Mouse (Mus musculus) lung, postnatal 25 days (tissue): ENCODE data around the gene Il1a.

Experiments
- DNase-seq: peaks from one replicate; pipeline ENCODE4 v3.0.0; 2022; ENCODE audit warnings: low spot score

Il1a gene

DNA sequence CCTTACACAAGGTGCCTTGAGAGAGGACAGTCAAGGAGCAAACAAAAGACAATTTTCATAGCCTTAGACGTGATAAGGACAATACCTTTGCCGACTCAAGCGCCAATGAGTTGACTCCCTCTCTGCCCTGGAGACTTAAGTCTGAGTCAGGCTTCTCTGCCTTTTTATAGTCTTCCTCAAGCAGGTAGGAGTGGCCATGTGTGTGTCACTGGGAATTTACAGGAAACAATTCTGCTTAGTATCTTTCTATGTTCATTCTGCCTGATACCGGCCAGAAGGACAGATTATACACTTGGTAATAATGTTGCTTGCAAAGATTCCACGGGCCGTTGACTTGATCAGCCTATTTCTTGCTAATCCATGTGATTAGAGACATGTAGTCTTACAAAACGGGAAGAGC lies at the start of gene Il1a:
TSS of gene Il1a (minus strand) at position 137 of the 400 bp plus-strand sequence.
- DNase-seq: no peak

DNA sequence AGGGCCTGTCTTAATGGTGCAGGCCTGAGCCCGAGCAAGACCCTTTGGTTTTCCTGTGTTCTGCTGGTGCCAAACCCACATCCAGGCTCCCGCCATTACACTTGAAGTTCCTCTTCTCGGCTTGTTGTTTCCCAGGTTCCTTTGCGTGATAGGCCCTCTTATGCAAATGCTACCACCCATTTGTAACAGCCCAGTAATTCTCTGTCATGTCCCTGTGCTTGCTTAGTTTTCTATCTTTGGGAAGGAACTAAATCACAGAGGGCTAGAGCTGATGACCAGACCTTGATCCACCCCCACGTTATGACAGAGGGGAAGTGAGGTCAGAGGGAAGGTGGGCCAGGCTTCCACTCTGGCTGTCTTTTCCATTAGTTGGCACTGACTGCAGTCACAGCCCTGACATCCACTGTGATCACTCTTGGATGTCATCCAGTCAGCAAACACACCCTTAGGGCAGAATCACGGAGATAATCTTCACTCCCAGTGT lies 28.4 kb upstream of the Il1a start:
- DNase-seq: peak; percentile 60

DNA sequence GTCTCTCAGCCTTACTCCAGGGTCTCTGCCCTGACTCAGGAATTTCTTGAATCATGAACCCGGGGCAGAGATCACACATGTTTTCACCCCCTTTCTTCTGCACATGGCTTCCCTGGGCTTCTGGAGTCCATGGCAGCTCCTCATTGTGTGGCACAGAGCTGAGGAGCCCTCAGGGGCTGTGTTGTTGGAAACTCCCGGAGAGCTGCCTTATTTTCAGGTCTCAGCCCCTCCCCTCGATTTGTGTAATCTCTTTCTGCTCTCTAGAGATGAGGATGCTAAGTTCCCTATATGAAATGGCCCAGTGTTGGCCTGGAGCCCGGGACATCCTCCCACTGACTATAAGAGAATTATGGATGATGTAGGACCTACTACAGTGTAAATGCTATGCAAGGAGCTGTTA lies 23.7 kb upstream of the Il1a start:
- no peak for DNase-seq

DNA sequence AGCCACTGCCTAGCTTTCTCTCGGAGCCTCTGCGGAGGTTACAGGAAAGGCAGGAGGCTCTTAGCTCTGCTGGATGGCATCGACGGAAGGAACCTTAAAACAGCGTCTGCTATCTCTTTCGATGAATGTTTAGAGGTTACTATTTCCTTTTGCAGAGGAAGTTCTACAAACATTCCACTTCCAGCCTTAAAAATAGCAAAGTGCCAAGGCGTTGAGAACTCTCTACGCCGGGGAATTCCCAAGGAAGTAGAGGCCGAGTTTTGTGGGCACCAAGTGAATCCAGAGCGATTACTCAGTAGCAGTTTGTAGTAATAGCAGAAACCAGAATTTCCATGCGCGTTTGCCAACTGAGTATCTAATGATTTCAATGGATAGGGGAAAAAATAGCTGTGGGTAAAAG lies 20.8 kb upstream of the Il1a start:
- peak; percentile 68 for DNase-seq

DNA sequence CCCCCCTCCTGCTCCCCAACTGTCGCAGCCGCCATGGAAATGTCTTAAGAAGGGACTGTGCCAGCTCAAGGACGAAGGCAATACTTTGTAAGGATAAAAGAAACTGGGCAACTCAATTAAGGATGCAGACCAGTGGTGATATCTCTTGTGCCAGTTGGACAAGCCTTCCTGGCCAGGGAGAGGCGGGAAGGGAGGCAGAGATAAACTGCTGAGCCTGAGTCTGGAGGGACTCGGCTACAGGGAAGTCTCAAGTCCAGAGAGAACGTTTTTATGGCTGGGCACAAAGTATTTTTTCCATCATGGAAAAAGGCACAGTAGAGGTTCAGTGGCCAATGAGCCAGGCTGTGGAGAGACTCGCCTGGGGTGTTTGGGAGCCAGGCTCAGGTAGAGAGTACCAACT lies 20.3 kb upstream of the Il1a start:
- DNase-seq: no peak

DNA sequence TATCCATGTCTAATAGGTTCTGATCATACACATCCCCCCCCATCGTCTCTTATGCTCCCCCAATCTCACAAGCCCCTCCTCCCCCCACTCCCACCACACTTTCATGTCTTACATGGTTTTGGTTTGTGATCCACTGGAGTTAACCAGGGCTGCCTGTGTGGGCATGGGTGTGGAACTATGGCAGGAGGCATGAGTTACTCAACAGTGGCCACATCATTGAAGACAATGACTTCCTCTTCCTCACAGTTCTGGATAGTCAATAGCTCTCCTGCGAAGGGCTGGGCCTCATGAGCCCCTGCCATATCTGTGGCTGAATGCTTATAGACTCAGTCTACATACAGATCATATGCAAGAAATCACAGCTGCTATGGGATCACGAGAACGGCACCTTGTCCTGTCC lies 18.5 kb upstream of the Il1a start:
- no peak for DNase-seq

DNA sequence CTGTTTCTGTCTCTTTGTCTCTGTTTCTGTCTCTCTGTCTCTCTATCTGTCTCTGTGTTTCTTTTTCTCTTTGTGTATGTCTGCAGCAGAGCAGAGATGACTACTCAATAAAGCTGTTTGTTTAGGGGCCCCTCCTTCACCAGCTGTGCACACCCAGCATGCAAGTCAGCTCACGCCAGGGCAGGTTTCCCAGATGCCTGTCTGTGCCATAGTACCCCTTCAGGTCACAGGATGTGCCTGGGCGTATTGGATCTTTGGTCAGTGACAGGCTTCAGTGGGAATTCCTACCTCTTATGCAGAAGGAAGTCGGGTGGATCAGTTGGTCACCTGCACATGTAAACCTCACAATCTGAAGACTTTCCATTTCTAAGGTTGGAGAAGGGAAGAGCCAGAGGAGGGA lies 14.4 kb upstream of the Il1a start:
- no peak for DNase-seq

DNA sequence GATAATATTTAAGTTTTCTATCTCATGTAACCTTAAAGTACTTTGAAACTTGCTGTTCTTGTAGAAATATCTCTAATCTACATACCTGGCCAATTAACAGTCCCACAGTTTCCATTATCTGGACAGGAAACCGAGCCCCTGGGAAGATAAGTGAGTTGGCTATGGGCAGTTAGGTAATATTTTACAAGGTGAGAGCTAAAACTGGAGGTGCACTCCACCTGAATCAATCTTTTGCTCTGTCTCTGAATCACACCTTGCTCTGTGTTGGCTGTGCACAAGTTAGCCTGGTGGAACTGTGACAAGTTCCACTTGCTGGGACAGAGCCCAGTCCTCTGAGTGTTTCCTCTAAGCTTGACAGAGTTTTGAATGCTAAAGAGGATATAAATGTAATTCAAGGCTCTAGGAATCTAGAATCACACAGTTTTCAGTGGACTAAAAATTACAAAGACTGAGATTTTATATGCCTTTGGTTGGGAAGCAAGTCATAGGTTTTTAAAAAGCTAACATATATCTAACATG lies 12.4 kb upstream of the Il1a start:
- no peak for DNase-seq

DNA sequence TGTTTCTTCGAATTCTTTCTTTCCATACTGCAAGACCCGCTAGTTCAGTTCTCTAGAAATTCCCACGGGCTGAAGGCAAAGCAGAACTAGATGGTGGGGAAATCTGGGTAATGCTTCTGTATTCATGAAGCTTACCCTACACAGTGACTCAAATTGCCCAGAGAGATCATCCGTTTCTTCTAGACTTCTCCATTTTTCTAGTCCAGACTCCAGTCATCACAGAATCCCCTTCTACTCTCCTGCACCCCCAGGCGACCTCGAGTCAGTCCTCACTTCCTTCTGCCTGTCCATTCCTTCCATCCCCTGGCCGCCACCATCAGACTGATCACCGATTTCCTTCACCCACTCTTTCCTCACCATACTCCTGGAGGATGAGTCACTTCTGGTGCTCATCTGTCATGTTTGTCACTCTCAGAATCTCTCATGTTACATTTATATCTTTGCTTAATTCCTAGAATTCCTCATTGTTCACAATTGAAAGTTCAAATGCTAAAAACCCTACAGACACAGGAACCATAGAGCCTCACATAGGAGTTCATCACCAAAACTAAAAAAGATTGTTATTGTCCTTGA lies 10.3 kb upstream of the Il1a start:
- DNase-seq: no peak

DNA sequence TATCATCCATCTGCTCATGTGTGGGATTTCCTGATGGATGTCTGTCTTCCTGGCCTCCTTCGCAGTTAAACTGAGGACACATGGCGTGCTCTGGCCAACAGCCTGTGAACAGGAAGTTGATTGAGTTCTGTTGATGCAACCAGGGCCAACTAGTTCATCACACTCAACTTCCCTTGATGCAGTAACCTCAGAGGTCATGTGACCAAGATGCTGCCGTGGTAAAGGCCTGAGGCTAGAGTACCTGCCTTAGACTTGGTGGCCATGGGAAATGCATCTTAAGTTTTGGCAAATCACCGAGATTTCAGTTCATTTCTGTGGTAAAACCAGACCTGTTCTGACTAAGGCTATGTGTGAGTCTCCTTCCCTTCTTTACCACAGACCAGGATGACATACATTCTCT lies 6.1 kb upstream of the Il1a start:
- peak; percentile 52 for DNase-seq

DNA sequence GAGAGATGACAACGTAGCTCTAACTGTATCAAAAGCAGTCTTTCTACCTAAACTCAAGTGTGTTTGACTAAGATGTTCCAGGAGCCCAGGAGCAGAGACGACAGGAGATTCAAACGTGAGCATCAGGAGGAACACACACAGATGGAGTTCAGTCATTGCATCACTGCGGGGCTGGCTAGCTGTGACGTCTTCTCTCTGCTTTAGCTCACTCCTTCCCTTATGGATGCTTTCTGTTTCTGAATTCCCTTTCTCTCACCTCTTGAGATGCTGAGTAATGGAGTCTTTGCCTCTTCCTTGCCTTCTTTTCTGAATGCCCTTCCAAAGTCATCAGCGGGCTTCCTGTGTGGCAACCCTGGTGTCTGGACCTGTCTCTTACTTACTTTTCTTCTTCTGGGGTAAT lies 5.1 kb upstream of the Il1a start:
- no peak for DNase-seq

DNA sequence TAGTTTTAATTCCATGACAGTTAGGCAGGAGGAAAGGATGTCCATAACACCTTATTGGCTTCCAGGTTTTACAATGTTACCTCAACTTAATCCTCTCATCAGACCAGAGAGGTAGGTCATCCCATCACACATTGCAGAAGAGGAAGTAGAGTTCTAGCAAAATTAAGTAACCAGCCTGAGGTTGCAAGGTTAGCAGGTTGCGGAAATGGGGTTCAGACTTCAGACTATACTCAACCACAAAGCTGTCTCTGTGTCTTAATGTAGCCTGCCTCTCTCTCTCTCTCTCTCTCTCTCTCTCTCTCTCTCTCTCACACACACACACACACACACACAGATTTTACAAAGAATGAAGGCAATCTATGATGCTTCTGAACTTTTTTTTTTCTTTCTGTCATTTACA lies 4.2 kb upstream of the Il1a start:
- DNase-seq: no peak

DNA sequence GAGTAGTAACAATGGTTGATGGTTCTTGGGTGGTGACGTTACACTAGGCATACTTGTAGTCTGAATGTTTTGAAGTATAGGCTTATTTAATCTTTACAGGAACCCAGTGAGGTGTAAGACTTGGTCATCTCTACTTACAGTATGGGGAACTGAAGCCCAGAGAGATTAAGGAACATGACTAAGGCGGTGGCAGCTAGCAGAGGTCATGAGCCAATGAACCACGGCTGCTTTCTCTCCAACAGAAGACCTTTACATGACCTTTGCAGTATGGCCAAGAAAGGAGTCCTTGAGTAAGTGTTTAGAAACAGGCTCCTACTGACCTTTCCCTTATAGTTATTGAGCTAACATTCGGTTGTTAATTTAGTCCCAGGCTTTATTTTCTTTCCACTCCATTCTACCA lies 3.8 kb downstream of the Il1a start:
- DNase-seq: no peak

DNA sequence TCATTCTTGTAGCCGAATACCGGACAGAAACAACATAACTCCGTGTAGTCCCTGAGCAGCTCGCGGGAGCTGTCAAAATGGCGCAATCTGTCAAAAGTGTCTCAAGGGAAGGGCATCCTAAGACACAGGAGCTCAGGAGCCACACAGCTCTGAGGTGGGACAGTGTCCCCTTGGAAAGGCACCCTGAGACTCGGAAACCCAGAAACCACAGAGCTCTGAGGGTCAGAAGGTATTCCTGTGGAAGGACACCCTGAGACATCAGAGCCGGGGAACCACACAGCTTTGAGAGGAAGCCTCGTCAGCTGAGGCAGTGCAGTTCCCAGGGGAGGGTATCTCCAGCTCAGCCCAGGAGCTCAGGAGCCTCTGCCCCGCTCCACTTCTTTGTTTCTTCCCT lies 12.2 kb downstream of the Il1a start:
- peak; percentile 21 for DNase-seq

DNA sequence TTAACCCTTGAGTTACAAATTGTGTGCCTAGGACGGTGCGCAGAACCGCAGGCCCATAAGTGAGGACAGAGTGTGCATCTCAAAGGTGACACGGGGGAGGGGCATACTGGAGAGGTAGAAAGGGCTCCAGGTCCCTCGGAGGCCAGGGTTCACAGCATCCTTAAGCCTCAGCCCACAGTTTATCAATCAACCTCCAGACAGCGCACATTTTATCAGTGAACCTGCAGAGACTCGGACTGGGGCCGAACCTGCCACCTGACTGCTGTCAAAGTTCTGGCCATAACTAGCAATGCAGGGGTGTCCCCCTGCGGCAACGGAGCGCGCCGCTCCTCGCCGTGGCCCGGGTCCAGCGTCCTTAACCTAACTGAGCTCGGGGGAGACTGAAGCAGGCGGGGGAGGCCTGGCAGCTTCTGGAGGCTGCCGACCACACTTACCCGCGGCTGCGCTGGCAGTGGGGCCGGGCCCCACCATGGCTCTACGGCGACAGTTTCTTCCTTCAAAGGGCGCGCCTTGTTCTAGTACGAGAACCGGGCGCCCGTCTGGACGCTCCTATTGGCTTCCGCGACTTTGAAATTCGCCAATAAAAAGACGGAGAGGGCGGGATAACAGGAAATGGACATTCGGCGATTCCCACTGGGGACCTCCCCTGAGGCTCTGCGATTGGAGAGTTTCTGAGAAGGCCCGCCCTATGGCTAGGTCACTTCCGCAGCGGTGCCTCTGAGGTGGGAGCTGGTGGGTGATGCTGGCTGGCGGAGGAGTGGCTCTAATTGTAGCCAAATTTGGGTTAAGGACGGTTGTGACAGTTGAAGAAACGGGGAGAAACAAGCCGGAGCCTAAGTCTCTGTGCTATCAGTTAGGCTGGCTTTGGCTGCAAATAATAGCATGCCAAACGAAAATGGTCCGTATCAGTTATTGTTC lies 12.8 kb downstream of the Il1a start, which contains the start of gene Ckap2l:
TSS of gene Ckap2l (minus strand) at position 542 of the 918 bp plus-strand sequence.
- DNase-seq: peak; percentile 99

DNA sequence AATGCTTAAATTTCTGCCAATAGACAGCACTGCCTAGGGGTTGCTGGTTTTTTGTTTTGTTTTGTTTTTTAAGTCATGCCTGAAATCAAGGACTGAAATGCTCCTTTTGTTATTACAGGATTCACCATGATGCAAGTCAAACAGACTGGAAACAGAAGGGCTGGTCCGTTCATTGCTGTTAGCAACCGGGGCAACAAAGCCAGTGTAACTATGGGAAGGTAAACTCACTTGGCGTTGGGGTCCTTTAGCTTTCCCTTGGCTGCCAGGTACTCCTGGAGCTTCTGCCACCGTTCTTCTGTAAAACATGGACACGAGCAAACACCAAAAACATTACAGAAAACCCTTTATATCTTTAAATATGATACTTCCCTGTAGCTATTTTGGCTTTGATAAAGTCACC lies 13.7 kb downstream of the Il1a start:
- DNase-seq: no peak

DNA sequence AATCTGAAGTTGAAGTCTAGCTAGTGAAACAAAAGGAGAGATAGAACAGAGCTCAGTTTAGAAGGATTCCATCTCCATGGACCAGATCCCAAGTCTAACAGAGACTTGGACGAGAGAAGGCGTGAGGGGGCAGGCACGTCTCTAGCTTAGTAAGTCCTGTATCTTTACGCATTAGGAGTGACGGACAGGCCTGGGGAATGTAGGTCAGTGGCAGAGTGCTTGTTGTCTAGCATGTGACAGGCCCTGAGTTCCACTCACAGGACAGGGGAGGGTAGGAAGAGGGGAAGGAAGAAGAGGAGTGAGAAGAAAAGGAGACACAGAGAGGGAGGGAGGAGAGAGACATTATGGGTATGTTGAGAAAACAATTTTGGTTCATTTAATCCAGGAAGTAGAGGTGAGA lies 14.7 kb downstream of the Il1a start:
- no peak for DNase-seq

DNA sequence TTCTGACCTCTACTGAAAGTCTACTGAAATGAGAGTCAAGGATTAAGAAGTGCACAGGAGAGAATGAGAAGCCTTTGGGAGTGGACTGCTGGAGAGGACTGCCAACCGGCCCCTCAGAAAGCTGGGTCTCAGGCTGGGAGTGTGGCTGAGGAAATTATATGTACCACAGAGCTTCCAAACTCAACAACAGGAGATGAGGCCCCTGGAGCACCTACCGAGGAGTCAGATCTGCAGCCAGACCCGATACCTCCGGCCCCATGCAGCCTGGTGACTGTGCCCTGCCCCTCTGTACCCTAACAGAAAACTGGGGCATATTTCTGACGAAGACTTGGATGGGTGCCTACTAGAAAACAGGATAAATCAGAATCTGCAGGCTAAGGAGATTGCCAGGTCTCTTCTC lies 35.9 kb downstream of the Il1a start:
- DNase-seq: no peak

DNA sequence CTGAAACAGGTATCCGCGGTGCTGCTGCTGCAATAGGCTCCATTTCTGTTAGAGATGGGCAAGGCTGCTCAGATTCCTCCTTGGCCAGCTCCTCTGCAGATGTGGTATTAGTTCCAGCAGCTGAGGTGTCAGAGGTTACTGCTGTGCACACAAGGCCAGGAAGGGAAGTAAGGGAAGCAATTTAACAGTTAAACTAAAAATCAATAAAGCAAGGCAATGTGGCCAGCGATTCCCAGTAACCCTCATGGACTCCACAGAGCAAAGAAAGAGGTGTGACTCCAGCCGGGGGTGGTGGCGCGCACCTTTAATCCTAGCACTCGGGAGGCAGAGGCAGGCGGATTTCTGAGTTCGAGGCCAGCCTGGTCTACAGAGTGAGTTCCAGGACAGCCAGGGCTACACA lies 39.2 kb downstream of the Il1a start:
- DNase-seq: no peak

DNA sequence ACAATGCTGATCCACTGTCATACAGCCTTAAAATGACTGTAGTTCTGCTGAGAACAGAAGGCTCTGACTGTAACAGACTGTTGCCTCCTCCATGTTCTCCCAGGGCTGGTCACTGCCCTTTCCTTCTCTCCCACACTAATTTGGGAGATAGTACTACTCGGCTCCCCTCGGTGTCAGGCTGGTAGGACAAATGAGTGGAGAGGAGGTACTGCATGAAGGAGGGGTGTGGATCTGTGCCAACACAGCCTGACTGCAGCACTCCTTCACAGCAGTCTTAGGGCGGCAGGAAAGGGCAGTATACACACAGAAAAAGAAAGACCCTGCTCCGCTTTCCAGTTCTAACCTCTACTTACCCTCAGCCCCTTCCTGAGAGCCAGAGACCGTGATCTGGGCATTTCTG lies 39.8 kb downstream of the Il1a start:
- no peak for DNase-seq

DNA sequence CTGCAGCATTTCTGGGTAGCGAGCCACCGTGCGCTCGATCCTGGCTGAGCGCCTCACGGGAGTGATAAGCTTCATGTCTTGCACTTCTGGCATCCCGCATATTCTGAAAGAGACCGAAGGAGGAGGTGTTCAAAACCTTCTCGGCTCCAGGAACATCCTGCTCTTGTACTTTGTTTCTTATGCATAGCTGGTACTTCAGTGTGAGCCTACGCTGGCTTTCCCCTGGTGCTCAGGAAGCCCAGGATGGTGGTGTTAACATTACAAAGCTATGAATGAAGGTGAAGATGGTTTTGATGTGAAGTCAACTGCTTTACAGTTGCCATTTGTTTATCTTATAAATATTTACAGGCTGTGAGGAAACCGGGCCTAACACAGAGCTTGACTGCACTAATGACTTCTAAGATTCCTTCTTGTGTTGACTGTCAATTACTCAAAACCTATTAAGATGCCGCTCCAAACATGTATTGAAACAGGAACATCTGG lies 40.6 kb downstream of the Il1a start:
- no peak for DNase-seq

DNA sequence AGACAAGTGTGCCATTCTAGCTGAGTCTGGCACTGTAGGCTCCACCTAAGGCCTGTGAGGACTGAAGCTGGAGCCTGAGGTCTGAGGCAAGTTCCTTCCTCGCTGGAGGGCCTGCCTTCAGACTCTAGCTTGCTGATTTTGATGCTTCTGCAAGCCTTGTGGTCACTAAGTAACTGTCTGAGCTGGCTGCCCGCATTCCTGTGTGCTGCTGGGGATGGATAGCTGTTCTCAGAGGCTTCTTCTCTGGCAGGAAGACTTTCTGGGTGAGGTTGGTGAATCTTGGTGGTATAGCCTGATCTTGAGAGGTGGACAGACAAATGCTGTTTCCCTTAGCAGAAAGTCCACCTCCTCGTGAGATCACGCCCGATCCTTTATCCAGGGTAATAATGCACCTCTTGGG lies 42.0 kb downstream of the Il1a start:
- DNase-seq: no peak

DNA sequence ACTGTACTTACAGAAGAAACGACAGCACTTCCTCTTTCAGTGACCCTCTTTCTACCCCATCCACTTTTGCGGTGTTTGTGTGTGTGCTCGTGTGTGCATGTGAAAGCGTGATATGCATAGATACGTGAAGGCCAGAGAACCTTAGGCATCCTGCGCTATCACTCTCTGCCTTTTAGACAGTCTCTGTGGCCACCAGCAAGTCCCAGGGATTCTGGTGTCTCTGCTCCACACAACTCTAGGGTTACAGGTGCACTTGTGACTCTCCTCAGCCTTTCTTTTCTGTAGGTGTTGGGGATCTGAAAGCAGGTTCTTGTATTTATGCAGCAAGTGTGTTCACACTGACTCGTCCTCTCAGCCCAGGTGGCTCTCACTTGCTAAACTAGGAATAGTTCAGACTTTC lies 44.5 kb downstream of the Il1a start:
- no peak for DNase-seq
